Mouse (Mus musculus) lung, embryonic 16.5 days (tissue): ENCODE data around the gene Dpp8. TPM values are rescaled to one million over a fixed set of nuclear protein-coding genes. Genes with fewer than 3 reads are reported as not detected.
"Not testable (repeated sequence)": the region's sequence is repeated elsewhere in the genome, so short reads cannot be mapped to it uniquely, and the experiment has no call there.

Experiments used
- ATAC-seq: fragments of 200-750 bp; cut with Nextera tagmentation; 2 replicates; pipeline ENCODE4 v1.8.0; 2017; ENCODE audit warnings: low read depth, mild to moderate bottlenecking, moderate library complexity
- H3K27ac ChIP-seq: fragments of 300-500 bp; sonication (generic); 2 replicates; pipeline ENCODE4 v1.5.1; 2014; ENCODE audit warnings: mild to moderate bottlenecking, control low read depth, low read length
- H3K27me3 ChIP-seq: fragments of 300-500 bp; sonication (generic); 2 replicates; pipeline ENCODE4 v1.6.1; 2014; ENCODE audit warnings: low read depth, low read length, mixed read lengths; ENCODE audit not compliant: control insufficient read depth, insufficient read depth
- H3K36me3 ChIP-seq: fragments of 300-500 bp; sonication (generic); 2 replicates; pipeline ENCODE4 v1.6.1; 2014; ENCODE audit warnings: low read length; ENCODE audit not compliant: control insufficient read depth, insufficient read depth
- H3K4me1 ChIP-seq: fragments of 300-500 bp; sonication (generic); replicated peaks from 2 replicates; pipeline ENCODE4 v1.6.1; 2014; ENCODE audit warnings: low read length, mixed read lengths; ENCODE audit not compliant: control insufficient read depth, insufficient read depth
- H3K4me2 ChIP-seq: fragments of 300-500 bp; sonication (generic); 2 replicates; pipeline ENCODE4 v1.6.1; 2014; ENCODE audit warnings: low read depth, low read length, control low read depth
- H3K4me3 ChIP-seq: fragments of 300-500 bp; sonication (generic); 2 replicates; pipeline ENCODE4 v1.5.1; 2014; ENCODE audit warnings: mild to moderate bottlenecking, low read length, control low read depth
- H3K9ac ChIP-seq: fragments of 300-500 bp; sonication (generic); 2 replicates; pipeline ENCODE4 v1.6.1; 2014; ENCODE audit warnings: low read length, control low read depth
- H3K9me3 ChIP-seq: fragments of 300-500 bp; sonication (generic); 2 replicates; pipeline ENCODE4 v1.6.1; 2016; ENCODE audit warnings: low read length; ENCODE audit not compliant: control insufficient read depth
- WGBS: fragments of 180-500 bp; shearing (Covaris S2); extraction: QIAGEN DNeasy Blood & Tissue Kit; methylation state at CpG from one replicate; pipeline ENCODE4 v1.1.7; 2014; 5-methylcytosine and 5-hydroxymethylcytosine counted together
- polyA plus RNA-seq: library from polyadenylated mRNA; unstranded; fragments of >200 nt; fragmentation: Nextera tagmentation; extraction: Ambion mirVana; gene quantifications from 2 replicates; pipeline ENCODE4 v1.2.1, GENCODE M21; 2015

The Dpp8 gene
- 35.9 and 37.6 TPM in 2 replicates for polyA plus RNA-seq

DNA sequence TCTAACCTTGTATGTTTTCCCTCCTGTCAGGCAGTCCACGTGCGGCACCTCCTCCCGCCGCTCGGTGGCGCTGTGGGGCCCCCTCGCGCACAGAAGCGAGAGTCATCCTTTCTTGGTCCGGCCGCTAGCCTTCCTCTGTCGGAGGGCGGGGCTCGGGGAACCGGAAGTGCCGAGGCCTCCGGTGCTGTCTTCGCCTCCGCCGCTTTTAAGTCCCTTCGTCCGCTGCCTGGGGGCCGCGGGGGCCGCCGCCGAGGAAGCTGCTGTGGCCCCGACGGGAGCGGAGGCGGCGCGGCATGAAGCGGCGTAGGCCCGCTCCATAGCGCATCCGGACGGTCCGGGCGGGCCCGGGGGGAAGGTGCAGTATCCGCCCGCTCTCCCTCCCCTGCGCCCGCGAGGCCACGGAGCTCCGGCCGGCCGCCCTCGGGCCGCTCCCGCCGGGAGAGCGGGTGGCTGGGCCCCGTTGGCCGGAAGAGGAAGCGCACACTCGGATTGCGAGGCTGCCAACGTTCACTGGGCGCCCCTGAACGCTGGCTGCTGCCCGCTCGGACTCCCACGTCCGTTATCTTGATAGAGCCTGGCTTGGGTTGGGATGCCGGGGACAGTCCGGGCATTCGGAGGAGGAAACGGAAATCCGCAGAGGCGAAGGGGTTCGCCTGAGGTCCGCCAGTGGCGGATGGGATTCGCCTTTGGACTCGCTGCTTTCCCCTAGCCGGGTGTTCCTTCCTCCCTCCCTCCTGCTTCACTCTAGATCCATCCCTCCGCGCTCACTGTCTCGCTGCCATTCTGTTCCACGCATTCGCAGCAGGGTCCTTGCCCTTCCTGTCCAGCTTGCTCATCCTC lies at the start of gene Dpp8:
Dpp8 (plus strand) TSS at position 146 of the 840 bp plus-strand sequence.
- Histone ChIP-seq H3K4me1 (peaks cover 9% of the 10 kb centered on the region), H3K27me3 (no peaks in the 10 kb centered on the region), H3K9ac (peak within 1 kb of the TSS; percentile 94), H3K4me2 (peak within 1 kb of the TSS; percentile 89), H3K9me3 (no peaks in the 10 kb centered on the region), H3K27ac (peak within 1 kb of the TSS; percentile 89), H3K36me3 (no peaks in the 10 kb centered on the region), H3K4me3 (peak within 1 kb of the TSS; percentile 93)
- peak; percentile 98 for ATAC-seq
- WGBS: under 1% methylated on average over 79 of the region's 85 CpGs

GRCm38 (mm10) chr9:64985037-64985794 lies 47.0 kb upstream of the Dpp8 start:
- Histone ChIP-seq H3K9ac (no peak overlapping the region), H3K4me2 (no peak overlapping the region), H3K4me3 (no peak overlapping the region), H3K27me3 (no peaks in the 10 kb centered on the region), H3K9me3 (no peaks in the 10 kb centered on the region), H3K27ac (no peak overlapping the region), H3K4me1 (no peaks in the 10 kb centered on the region), H3K36me3 (peaks cover 51% of the 10 kb centered on the region)
- WGBS: 58% methylated on average over 8 of the region's 8 CpGs
- ATAC-seq: no peak

DNA sequence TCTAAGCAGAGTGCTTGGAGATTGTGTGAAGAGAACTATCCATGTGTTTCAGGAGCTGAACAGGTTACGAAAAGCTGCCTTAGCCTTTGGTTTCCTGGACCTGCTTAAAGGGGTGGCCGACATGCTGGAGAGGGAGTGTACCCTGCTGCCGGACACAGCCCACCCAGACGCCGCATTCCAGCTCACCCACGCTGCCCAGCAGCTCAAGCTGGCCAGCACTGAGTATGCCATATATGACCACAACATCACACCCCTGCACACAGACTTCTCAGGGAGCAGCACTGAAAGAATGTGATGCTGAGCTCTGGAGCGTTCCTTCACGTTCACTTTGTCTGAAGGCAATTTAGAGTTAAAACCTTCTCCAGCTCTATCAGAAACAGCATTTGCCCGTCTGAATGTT lies 46.4 kb upstream of the Dpp8 start:
- H3K9me3 ChIP-seq: no peaks in the 10 kb centered on the region
- H3K9ac ChIP-seq: no peak overlapping the region
- H3K27me3 ChIP-seq: no peaks in the 10 kb centered on the region
- H3K36me3 ChIP-seq: peaks cover 47% of the 10 kb centered on the region
- H3K4me3 ChIP-seq: no peak overlapping the region
- no peak overlapping the region for H3K4me2 ChIP-seq
- 75% methylated on average over 9 of the region's 9 CpGs for WGBS
- H3K27ac ChIP-seq: no peak overlapping the region
- no peak for ATAC-seq
- H3K4me1 ChIP-seq: no peaks in the 10 kb centered on the region

DNA sequence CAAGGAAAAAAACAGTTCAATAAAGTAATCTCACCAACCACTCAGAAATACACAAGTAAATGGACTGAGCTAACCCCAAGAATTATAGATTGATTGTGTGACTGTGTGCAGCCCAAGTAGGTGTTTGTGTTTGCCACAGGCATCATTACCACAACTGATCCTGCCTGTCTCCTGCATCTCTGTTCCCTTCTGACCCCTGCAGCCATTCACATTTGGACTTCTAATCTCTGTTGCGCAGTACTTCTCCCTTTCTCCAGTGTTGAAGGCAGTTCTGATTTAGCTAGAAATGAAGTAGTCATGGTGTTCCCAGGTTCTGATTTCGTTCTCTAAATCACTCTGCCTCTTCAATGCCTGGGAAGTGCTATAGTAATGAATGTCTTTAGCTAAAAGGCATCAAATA lies 44.6 kb upstream of the Dpp8 start:
- H3K27me3 ChIP-seq: no peaks in the 10 kb centered on the region
- H3K4me1 ChIP-seq: no peaks in the 10 kb centered on the region
- H3K4me2 ChIP-seq: no peak overlapping the region
- H3K27ac ChIP-seq: no peak overlapping the region
- ATAC-seq: no peak
- H3K36me3 ChIP-seq: peaks cover 35% of the 10 kb centered on the region
- no peak overlapping the region for H3K9ac ChIP-seq
- H3K9me3 ChIP-seq: no peaks in the 10 kb centered on the region
- 80% methylated on average over 2 of the region's 2 CpGs for WGBS
- no peak overlapping the region for H3K4me3 ChIP-seq

- Histone ChIP-seq H3K4me1 (no peaks in the 10 kb centered on the region), H3K36me3 (peaks cover 35% of the 10 kb centered on the region), H3K4me2 (no peak overlapping the region), H3K27me3 (no peaks in the 10 kb centered on the region), H3K9me3 (no peaks in the 10 kb centered on the region), H3K27ac (no peak overlapping the region), H3K4me3 (no peak overlapping the region), H3K9ac (no peak overlapping the region)
- WGBS: 88% methylated on average over 6 of the region's 6 CpGs
- ATAC-seq: no peak
Measured at GRCm38 (mm10) chr9:64988443-64988842, 43.8 kb upstream of the Dpp8 start.

DNA sequence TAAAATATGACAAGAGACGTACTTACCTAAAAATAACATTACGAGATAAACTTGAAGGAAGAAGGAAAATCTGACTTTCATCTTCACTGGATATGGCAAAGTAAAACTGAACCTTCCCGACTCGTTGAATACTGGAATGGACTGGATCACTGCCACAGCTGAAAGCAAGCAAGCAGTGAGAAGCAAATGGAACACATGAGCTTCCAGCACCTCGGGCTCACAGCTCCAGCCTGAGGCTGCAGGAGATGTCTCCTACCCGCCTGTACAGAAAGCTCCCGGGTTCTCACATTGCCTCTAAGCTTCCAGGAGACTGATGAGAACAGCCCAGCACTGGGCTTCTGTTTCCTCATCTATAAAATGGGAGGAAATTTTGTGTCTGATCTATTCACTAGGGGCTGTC lies 41.9 kb upstream of the Dpp8 start:
- 85% methylated on average over 7 of the region's 7 CpGs for WGBS
- Histone ChIP-seq H3K4me1 (no peaks in the 10 kb centered on the region), H3K4me2 (no peak overlapping the region), H3K27me3 (no peaks in the 10 kb centered on the region), H3K9me3 (no peaks in the 10 kb centered on the region), H3K27ac (no peak overlapping the region), H3K9ac (no peak overlapping the region), H3K4me3 (no peak overlapping the region), H3K36me3 (peaks cover 26% of the 10 kb centered on the region)
- no peak for ATAC-seq

DNA sequence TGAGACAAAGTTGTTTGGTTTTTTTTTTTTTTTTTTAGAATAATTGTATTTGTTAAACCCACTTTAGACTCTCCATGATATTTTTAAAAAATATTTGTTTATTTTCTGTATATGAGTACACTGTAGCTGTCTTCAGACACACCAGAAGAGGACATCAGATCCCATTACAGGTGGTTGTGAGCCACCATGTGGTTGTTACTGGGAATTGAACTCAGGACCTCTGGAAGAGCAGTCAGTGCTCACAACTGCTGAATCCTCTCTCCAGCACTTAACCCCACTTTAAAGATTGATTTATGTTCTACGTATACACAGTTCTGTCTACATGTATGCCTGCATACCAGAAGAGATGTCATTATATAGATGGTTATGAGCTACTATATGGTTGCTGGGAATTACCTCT lies 36.8 kb upstream of the Dpp8 start:
- H3K9me3 ChIP-seq, ATAC-seq, H3K27ac ChIP-seq, H3K9ac ChIP-seq, H3K27me3 ChIP-seq, H3K4me1 ChIP-seq, H3K4me2 ChIP-seq, H3K4me3 ChIP-seq: not testable (repeated sequence)
- H3K36me3 ChIP-seq: peaks cover 17% of the 10 kb centered on the region
- WGBS: 78% methylated on average over 1 of the region's 1 CpGs

- 76% methylated on average over 4 of the region's 4 CpGs for WGBS
- Histone ChIP-seq H3K9me3 (no peaks in the 10 kb centered on the region), H3K9ac (no peak overlapping the region), H3K4me3 (no peak overlapping the region), H3K4me2 (no peak overlapping the region), H3K4me1 (no peaks in the 10 kb centered on the region), H3K27me3 (no peaks in the 10 kb centered on the region), H3K27ac (no peak overlapping the region), H3K36me3 (peaks cover 27% of the 10 kb centered on the region)
- no peak for ATAC-seq
Measured at GRCm38 (mm10) chr9:65001481-65001880, 30.7 kb upstream of the Dpp8 start.

GRCm38 (mm10) chr9:65005737-65006136 lies 26.5 kb upstream of the Dpp8 start:
- H3K4me2 ChIP-seq: no peak overlapping the region
- no peaks in the 10 kb centered on the region for H3K27me3 ChIP-seq
- H3K4me1 ChIP-seq: no peaks in the 10 kb centered on the region
- H3K9ac ChIP-seq: no peak overlapping the region
- ATAC-seq: no peak
- H3K27ac ChIP-seq: no peak overlapping the region
- H3K36me3 ChIP-seq: peaks cover 17% of the 10 kb centered on the region
- WGBS: 92% methylated on average over 8 of the region's 8 CpGs
- no peak overlapping the region for H3K4me3 ChIP-seq
- no peaks in the 10 kb centered on the region for H3K9me3 ChIP-seq
